Mouse (Mus musculus) limb, embryonic 15.5 days (tissue): ENCODE data around the gene Oscar. TPM values are rescaled to one million over a fixed set of nuclear protein-coding genes. Genes with fewer than 3 reads are reported as not detected.

Experiments
- ATAC-seq: fragments of 200-750 bp; cut with Nextera tagmentation; 2 replicates; pipeline ENCODE4 v1.8.0; 2017; ENCODE audit warnings: low read depth, moderate TSS enrichment; ENCODE audit not compliant: insufficient number of reproducible peaks, low FRiP score, low TSS enrichment
- H3K27ac ChIP-seq: fragments of 300-500 bp; sonication (generic); 2 replicates; pipeline ENCODE4 v1.5.1; 2015; ENCODE audit warnings: moderate library complexity, mild to moderate bottlenecking, inconsistent platforms
- H3K27me3 ChIP-seq: fragments of 300-500 bp; sonication (generic); 2 replicates; pipeline ENCODE4 v1.6.1; 2015; ENCODE audit warnings: inconsistent platforms
- H3K36me3 ChIP-seq: fragments of 300-500 bp; sonication (generic); 2 replicates; pipeline ENCODE4 v1.6.1; 2015; ENCODE audit warnings: inconsistent platforms
- H3K4me1 ChIP-seq: fragments of 300-500 bp; sonication (generic); 2 replicates; pipeline ENCODE4 v1.6.1; 2015; ENCODE audit warnings: inconsistent platforms
- H3K4me2 ChIP-seq: fragments of 300-500 bp; sonication (generic); 2 replicates; pipeline ENCODE4 v1.6.1; 2015; ENCODE audit warnings: mild to moderate bottlenecking, inconsistent platforms
- H3K4me3 ChIP-seq: fragments of 300-500 bp; sonication (generic); 2 replicates; pipeline ENCODE4 v1.5.1; 2015; ENCODE audit warnings: mild to moderate bottlenecking, inconsistent platforms
- H3K9ac ChIP-seq: fragments of 300-500 bp; sonication (generic); 2 replicates; pipeline ENCODE4 v1.6.1; 2015; ENCODE audit warnings: inconsistent platforms
- H3K9me3 ChIP-seq: fragments of 300-500 bp; sonication (generic); 2 replicates; pipeline ENCODE4 v1.6.1; 2016; ENCODE audit warnings: inconsistent platforms
- WGBS: fragments of 180-500 bp; shearing (Covaris S2); methylation state at CpG from one replicate; pipeline ENCODE4 v1.1.7; 2015; 5-methylcytosine and 5-hydroxymethylcytosine counted together
- polyA plus RNA-seq: library from polyadenylated mRNA; unstranded; fragments of >200 nt; fragmentation: Nextera tagmentation; extraction: Ambion mirVana; gene quantifications from 2 replicates; pipeline ENCODE4 v1.2.1, GENCODE M21; 2015

Gene Oscar
- polyA plus RNA-seq, 1 experiment from 2014 or later = 0.29 TPM

GRCm38 (mm10) chr7:3643412-3643811 is 27.5 kb upstream of the Oscar start:
- H3K4me1 ChIP-seq = peaks cover 30% of the 10 kb centered on the region
- H3K9me3 ChIP-seq = no peaks in the 10 kb centered on the region
- no peak overlapping the region for H3K27ac ChIP-seq
- H3K36me3 ChIP-seq = peaks cover 35% of the 10 kb centered on the region
- no peak overlapping the region for H3K4me3 ChIP-seq
- no peak overlapping the region for H3K9ac ChIP-seq
- H3K4me2 ChIP-seq = no peak overlapping the region
- 65% methylated on average over 5 of the region's 5 CpGs for WGBS
- ATAC-seq = no peak
- no peaks in the 10 kb centered on the region for H3K27me3 ChIP-seq

GRCm38 (mm10) chr7:3630478-3630815 is 14.5 kb upstream of the Oscar start:
- 50% methylated on average over 3 of the region's 3 CpGs for WGBS
- H3K27me3 ChIP-seq = no peaks in the 10 kb centered on the region
- no peak for ATAC-seq

GRCm38 (mm10) chr7:3629543-3630477 is 13.9 kb upstream of the Oscar start, which contains the start of the genes Tfpt and Prpf31:
Tfpt (minus strand) TSS chr7:3629929.
Prpf31 (plus strand) TSS chr7:3629985.
- Histone ChIP-seq H3K4me2 (peak within 1 kb of the TSS; percentile 93), H3K9ac (peak within 1 kb of the TSS; percentile 70), H3K4me1 (peaks cover 24% of the 10 kb centered on the region), H3K27ac (peak within 1 kb of the TSS; percentile 89), H3K4me3 (peak within 1 kb of the TSS; percentile 66), H3K36me3 (peaks cover 43% of the 10 kb centered on the region), H3K9me3 (no peaks in the 10 kb centered on the region), H3K27me3 (no peaks in the 10 kb centered on the region)
- peak; percentile 84 for ATAC-seq
- WGBS = under 1% methylated on average over 47 of the region's 47 CpGs

More at GRCm38 (mm10) chr7:3630478-3630815, 14.5 kb upstream of the Oscar start:
- Histone ChIP-seq H3K27ac (no peak overlapping the region), H3K9ac (peak overlapping the region; percentile 70), H3K4me2 (peak overlapping the region; percentile 93), H3K4me3 (peak overlapping the region; percentile 66), H3K9me3 (no peaks in the 10 kb centered on the region), H3K36me3 (peaks cover 43% of the 10 kb centered on the region), H3K4me1 (peaks cover 24% of the 10 kb centered on the region)

- H3K27ac ChIP-seq = peak overlapping the region; percentile 89
- 27% methylated on average over 4 of the region's 4 CpGs for WGBS
- H3K4me2 ChIP-seq = peak overlapping the region; percentile 93
- H3K4me3 ChIP-seq = peak overlapping the region; percentile 66
- H3K27me3 ChIP-seq = no peaks in the 10 kb centered on the region
- H3K9me3 ChIP-seq = no peaks in the 10 kb centered on the region
- peaks cover 24% of the 10 kb centered on the region for H3K4me1 ChIP-seq
- peaks cover 44% of the 10 kb centered on the region for H3K36me3 ChIP-seq
- ATAC-seq = no peak
- peak overlapping the region; percentile 70 for H3K9ac ChIP-seq
Measured at GRCm38 (mm10) chr7:3629030-3629429, 13.1 kb upstream of the Oscar start.

- peak; percentile 90 for ATAC-seq
- peak within 1 kb of the TSS; percentile 85 for H3K9ac ChIP-seq
- peak within 1 kb of the TSS; percentile 71 for H3K27ac ChIP-seq
- H3K36me3 ChIP-seq = peaks cover 26% of the 10 kb centered on the region
- no peaks in the 10 kb centered on the region for H3K9me3 ChIP-seq
- peaks cover 13% of the 10 kb centered on the region; the same call in 1 of the 2 replicates for H3K4me1 ChIP-seq
- no peaks in the 10 kb centered on the region for H3K27me3 ChIP-seq
- H3K4me3 ChIP-seq = peak within 1 kb of the TSS; percentile 72
- under 1% methylated on average over 32 of the region's 32 CpGs for WGBS
- H3K4me2 ChIP-seq = peak within 1 kb of the TSS; percentile 82
Measured at GRCm38 (mm10) chr7:3617242-3617995, 1.5 kb upstream of the Oscar start, which contains the start of gene Ndufa3. Ndufa3 (plus strand) TSS chr7:3617373.

- Histone ChIP-seq H3K36me3 (peaks cover 18% of the 10 kb centered on the region), H3K4me3 (peak overlapping the region; percentile 72), H3K9ac (no peak overlapping the region), H3K27me3 (no peaks in the 10 kb centered on the region), H3K4me1 (peaks cover 13% of the 10 kb centered on the region; the same call in 1 of the 2 replicates), H3K4me2 (no peak overlapping the region), H3K27ac (no peak overlapping the region), H3K9me3 (no peaks in the 10 kb centered on the region)
- WGBS = 41% methylated on average over 6 of the region's 6 CpGs
- ATAC-seq = no peak
Measured at GRCm38 (mm10) chr7:3616389-3617241, 658 bp upstream of the Oscar start.

- H3K4me1 ChIP-seq = peaks cover 13% of the 10 kb centered on the region; the same call in 1 of the 2 replicates
- 69% methylated on average over 3 of the region's 3 CpGs for WGBS
- peaks cover under 1% of the 10 kb centered on the region for H3K36me3 ChIP-seq
- no peak overlapping the region for H3K9ac ChIP-seq
- ATAC-seq = no peak
- no peaks in the 10 kb centered on the region for H3K27me3 ChIP-seq
- H3K9me3 ChIP-seq = no peaks in the 10 kb centered on the region
- H3K27ac ChIP-seq = no peak overlapping the region
- H3K4me2 ChIP-seq = no peak overlapping the region
- no peak overlapping the region for H3K4me3 ChIP-seq
Measured at GRCm38 (mm10) chr7:3614021-3614420, 1.9 kb downstream of the Oscar start.

GRCm38 (mm10) chr7:3611006-3611405 is 5.0 kb downstream of the Oscar start:
- WGBS = 90% methylated on average over 13 of the region's 13 CpGs
- Histone ChIP-seq H3K4me1 (no peaks in the 10 kb centered on the region), H3K4me2 (no peak overlapping the region), H3K9ac (no peak overlapping the region), H3K9me3 (no peaks in the 10 kb centered on the region), H3K27me3 (no peaks in the 10 kb centered on the region), H3K36me3 (no peaks in the 10 kb centered on the region), H3K4me3 (no peak overlapping the region), H3K27ac (no peak overlapping the region)
- ATAC-seq = peak; percentile 62; the same call in 1 of the 2 replicates

GRCm38 (mm10) chr7:3610437-3610836 is 5.5 kb downstream of the Oscar start:
- H3K4me2 ChIP-seq = no peak overlapping the region
- H3K27ac ChIP-seq = no peak overlapping the region
- no peak for ATAC-seq
- no peaks in the 10 kb centered on the region for H3K9me3 ChIP-seq
- H3K4me1 ChIP-seq = no peaks in the 10 kb centered on the region
- no peaks in the 10 kb centered on the region for H3K27me3 ChIP-seq
- WGBS = 90% methylated on average over 3 of the region's 3 CpGs
- no peak overlapping the region for H3K9ac ChIP-seq
- no peak overlapping the region for H3K4me3 ChIP-seq
- H3K36me3 ChIP-seq = no peaks in the 10 kb centered on the region

- Histone ChIP-seq H3K9me3 (no peaks in the 10 kb centered on the region), H3K4me3 (no peak overlapping the region), H3K27ac (no peak overlapping the region), H3K4me1 (no peaks in the 10 kb centered on the region), H3K4me2 (no peak overlapping the region), H3K9ac (no peak overlapping the region), H3K36me3 (no peaks in the 10 kb centered on the region), H3K27me3 (no peaks in the 10 kb centered on the region)
- no peak for ATAC-seq
- 40% methylated on average over 3 of the region's 3 CpGs for WGBS
Measured at GRCm38 (mm10) chr7:3609082-3609481, 6.9 kb downstream of the Oscar start.

GRCm38 (mm10) chr7:3608668-3609067 is 7.3 kb downstream of the Oscar start:
- H3K9ac ChIP-seq = no peak overlapping the region
- no peaks in the 10 kb centered on the region for H3K27me3 ChIP-seq
- no peak overlapping the region for H3K4me3 ChIP-seq
- H3K36me3 ChIP-seq = no peaks in the 10 kb centered on the region
- H3K9me3 ChIP-seq = no peaks in the 10 kb centered on the region
- H3K27ac ChIP-seq = no peak overlapping the region
- H3K4me2 ChIP-seq = no peak overlapping the region
- H3K4me1 ChIP-seq = no peaks in the 10 kb centered on the region
- no peak for ATAC-seq
- 91% methylated on average over 3 of the region's 3 CpGs for WGBS
